Mouse (Mus musculus) CH12.LX (cell line): ENCODE results near the gene Slc4a2. TPM values are rescaled to one million over a fixed set of nuclear protein-coding genes. Genes with fewer than 3 reads are reported as not detected.

ENCODE experiments used
- DNase-seq: peaks from one replicate; pipeline ENCODE4 v3.0.0-alpha.2; 2013; ENCODE audit errors: extremely low read depth
- H3K27ac ChIP-seq: 2 replicates; pipeline ENCODE4 v1.5.1; 2012; ENCODE audit warnings: low read depth, mild to moderate bottlenecking, control low read depth, moderate library complexity; ENCODE audit not compliant: insufficient read depth
- H3K27me3 ChIP-seq: replicated peaks from 2 replicates; pipeline ENCODE3; 2012; ENCODE audit warnings: inconsistent platforms
- H3K36me3 ChIP-seq, 2 experiments: replicated peaks in 1 of 2; 2 replicates each; pipeline versions ENCODE3 to v1.6.1; 2012; ENCODE audit warnings: inconsistent platforms in 1 of 2, low read length in 1 of 2, mild to moderate bottlenecking in 1 of 2, mixed read lengths in 1 of 2, moderate library complexity in 1 of 2; ENCODE audit not compliant: control insufficient read depth in 1 of 2, insufficient read depth in 1 of 2
- H3K4me1 ChIP-seq, 2 experiments: 2 replicates each; pipeline ENCODE4 v1.6.1; 2012; ENCODE audit warnings: inconsistent platforms in 1 of 2, moderate library complexity in 1 of 2; ENCODE audit not compliant: insufficient read depth in 2 of 2, control insufficient read depth in 1 of 2
- H3K4me2 ChIP-seq: 2 replicates; pipeline ENCODE4 v1.6.1; 2012; ENCODE audit warnings: low read depth, mild to moderate bottlenecking, control low read depth; ENCODE audit not compliant: poor library complexity, insufficient read depth, severe bottlenecking
- H3K4me3 ChIP-seq, 3 experiments: fragments of 150-350 bp in 1 of 3; sonication (generic) in 1 of 3; replicated peaks in 1 of 3; 2 replicates each; pipeline versions ENCODE3 to v1.5.1; 2011 to 2012; ENCODE audit warnings: low read depth in 2 of 3, low read length in 2 of 3, mild to moderate bottlenecking in 2 of 3, moderate library complexity in 2 of 3, control low read depth in 1 of 3, improper control_type of control experiment in 1 of 3, inconsistent platforms in 1 of 3, mixed read lengths in 1 of 3; ENCODE audit not compliant: poor library complexity in 1 of 3
- H3K79me2 ChIP-seq: replicated peaks from 2 replicates; pipeline ENCODE4 v1.6.1; 2012; ENCODE audit warnings: mild to moderate bottlenecking, moderate library complexity; ENCODE audit not compliant: control insufficient read depth, poor library complexity, insufficient read depth, severe bottlenecking; ENCODE audit errors: extremely low read depth
- H3K9ac ChIP-seq: 2 replicates; pipeline ENCODE4 v1.6.1; 2012; ENCODE audit warnings: low read depth, mild to moderate bottlenecking, control low read depth, moderate library complexity; ENCODE audit not compliant: insufficient read depth
- H3K9me3 ChIP-seq: replicated peaks from 2 replicates; pipeline ENCODE3; 2012; ENCODE audit warnings: low read length, inconsistent platforms, mixed read lengths
- BHLHE40 ChIP-seq: IDR thresholded peaks from 2 replicates; pipeline ENCODE4 v1.6.1; 2011; ENCODE audit warnings: mild to moderate bottlenecking, low read depth, low read length, improper control_type of control experiment
- CHD1 ChIP-seq: IDR thresholded peaks from 2 replicates; pipeline ENCODE4 v1.6.1; 2012; ENCODE audit warnings: low read depth, low read length, improper control_type of control experiment, inconsistent platforms
- CHD2 ChIP-seq: IDR thresholded peaks from 2 replicates; pipeline ENCODE4 v1.6.1; 2011; ENCODE audit warnings: low read length, improper control_type of control experiment
- CTCF ChIP-seq, 2 experiments: IDR thresholded peaks in 1 of 2; conservative IDR thresholded peaks in 1 of 2; 2 replicates each; pipeline ENCODE4 v1.5.1; 2011 to 2012; ENCODE audit warnings: low read depth in 2 of 2, low read length in 2 of 2, improper control_type of control experiment in 1 of 2, inconsistent platforms in 1 of 2, mild to moderate bottlenecking in 1 of 2, moderate library complexity in 1 of 2
- E2F4 ChIP-seq: IDR thresholded peaks from 2 replicates; pipeline ENCODE4 v1.6.1; 2011; ENCODE audit warnings: low read depth, low read length, improper control_type of control experiment; ENCODE audit not compliant: insufficient replicate concordance
- ELF1 ChIP-seq: IDR thresholded peaks from 2 replicates; pipeline ENCODE4 v1.6.1; 2014; ENCODE audit warnings: low read depth, mild to moderate bottlenecking, inconsistent platforms, low read length, improper control_type of control experiment
- EP300 ChIP-seq: IDR thresholded peaks from 2 replicates; pipeline ENCODE4 v1.6.1; 2011; ENCODE audit warnings: low read length, improper control_type of control experiment
- HCFC1 ChIP-seq: IDR thresholded peaks from 2 replicates; pipeline ENCODE4 v1.6.1; 2012; ENCODE audit warnings: low read depth, mild to moderate bottlenecking, inconsistent platforms, low read length, improper control_type of control experiment
- IRF4 ChIP-seq: IDR thresholded peaks from 2 replicates; pipeline ENCODE4 v1.6.1; 2014; ENCODE audit warnings: low read depth, mild to moderate bottlenecking, inconsistent platforms, low read length, improper control_type of control experiment
- JUN ChIP-seq: IDR thresholded peaks from 2 replicates; pipeline ENCODE4 v1.6.1; 2011; ENCODE audit warnings: low read depth, mild to moderate bottlenecking, low read length, improper control_type of control experiment, moderate library complexity; ENCODE audit not compliant: insufficient read depth
- JUND ChIP-seq: conservative IDR thresholded peaks from 2 replicates; pipeline ENCODE4 v1.6.1; 2011; ENCODE audit warnings: low read depth, low read length, improper control_type of control experiment
- KAT2A ChIP-seq: IDR thresholded peaks from 2 replicates; pipeline ENCODE4 v1.6.1; 2012; ENCODE audit warnings: low read length, improper control_type of control experiment, inconsistent platforms; ENCODE audit not compliant: insufficient replicate concordance
- MAFK ChIP-seq: IDR thresholded peaks from 2 replicates; pipeline ENCODE4 v1.6.1; 2011; ENCODE audit warnings: low read length, improper control_type of control experiment; ENCODE audit not compliant: insufficient replicate concordance
- MAX ChIP-seq: IDR thresholded peaks from 2 replicates; pipeline ENCODE4 v1.6.1; 2011; ENCODE audit warnings: low read length, improper control_type of control experiment
- MAZ ChIP-seq: IDR thresholded peaks from 2 replicates; pipeline ENCODE4 v1.6.1; 2012; ENCODE audit warnings: low read depth, mild to moderate bottlenecking, inconsistent platforms, low read length, improper control_type of control experiment, moderate library complexity
- NELFE ChIP-seq: IDR thresholded peaks from 2 replicates; pipeline ENCODE4 v1.6.1; 2011; ENCODE audit warnings: low read depth, low read length, improper control_type of control experiment
- NRF1 ChIP-seq: IDR thresholded peaks from 2 replicates; pipeline ENCODE4 v1.6.1; 2014; ENCODE audit warnings: low read depth, mild to moderate bottlenecking, inconsistent platforms, low read length, improper control_type of control experiment, moderate library complexity
- POLR2A ChIP-seq: IDR thresholded peaks from 2 replicates; pipeline ENCODE4 v1.6.1; 2011; ENCODE audit warnings: low read depth, mild to moderate bottlenecking, improper control_type of control experiment, low read length
- POLR2AphosphoS2 ChIP-seq: IDR thresholded peaks from 2 replicates; pipeline ENCODE4 v1.6.1; 2011; ENCODE audit warnings: low read depth, low read length, improper control_type of control experiment
- RAD21 ChIP-seq: IDR thresholded peaks from 2 replicates; pipeline ENCODE4 v1.6.1; 2011; ENCODE audit warnings: low read depth, mild to moderate bottlenecking, low read length, improper control_type of control experiment, moderate library complexity
- SIN3A ChIP-seq: IDR thresholded peaks from 2 replicates; pipeline ENCODE4 v1.6.1; 2012; ENCODE audit warnings: low read length, improper control_type of control experiment, inconsistent platforms
- SMC3 ChIP-seq: IDR thresholded peaks from 2 replicates; pipeline ENCODE4 v1.6.1; 2011; ENCODE audit warnings: low read depth, low read length, improper control_type of control experiment
- TBP ChIP-seq: conservative IDR thresholded peaks from 2 replicates; pipeline ENCODE4 v1.6.1; 2011; ENCODE audit warnings: low read depth, low read length, improper control_type of control experiment
- TCF12 ChIP-seq: IDR thresholded peaks from 2 replicates; pipeline ENCODE4 v1.6.1; 2014; ENCODE audit warnings: low read depth, mild to moderate bottlenecking, inconsistent platforms, low read length, improper control_type of control experiment
- UBTF ChIP-seq: IDR thresholded peaks from 2 replicates; pipeline ENCODE4 v1.6.1; 2012; ENCODE audit warnings: low read depth, mild to moderate bottlenecking, inconsistent platforms, low read length, improper control_type of control experiment, moderate library complexity
- USF1 ChIP-seq: IDR thresholded peaks from 2 replicates; pipeline ENCODE4 v1.6.1; 2014; ENCODE audit warnings: low read depth, mild to moderate bottlenecking, inconsistent platforms, low read length, improper control_type of control experiment
- USF2 ChIP-seq: conservative IDR thresholded peaks from 2 replicates; pipeline ENCODE4 v1.6.1; 2011; ENCODE audit warnings: low read depth, low read length, improper control_type of control experiment
- ZC3H11A ChIP-seq: IDR thresholded peaks from 2 replicates; pipeline ENCODE4 v1.6.1; 2012; ENCODE audit warnings: low read depth, mild to moderate bottlenecking, inconsistent platforms, low read length, improper control_type of control experiment
- ZKSCAN1 ChIP-seq: IDR thresholded peaks from 2 replicates; pipeline ENCODE4 v1.6.1; 2012; ENCODE audit warnings: low read depth, inconsistent platforms, low read length, improper control_type of control experiment, borderline replicate concordance
- dilution Hi-C: fragments of 300-500 bp; cut with MboI; formaldehyde crosslinking; loops from 2 replicates; pipeline ENCODE4 v1.14.3; 2020; ENCODE audit warnings: low sequenced_read_pairs; ENCODE audit not compliant: extremely low pct_unique_long_range_greater_than_20kb, extremely low pct_ligation_motif_present
- in situ Hi-C: fragments of 300-500 bp; cut with MboI; formaldehyde crosslinking; loops from 3 replicates; pipeline ENCODE4 v1.14.3; 2019; ENCODE audit warnings: low sequenced_read_pairs, low pct_ligation_motif_present, low pct_unique_long_range_greater_than_20kb, mixed read lengths
- polyA plus RNA-seq: library from polyadenylated mRNA; unstranded; fragments of >175 nt; gene quantifications from 2 replicates; pipeline ENCODE4 v1.2.1, GENCODE M21; 2012; ENCODE audit warnings: low read depth; ENCODE audit not compliant: insufficient read length
- total RNA-seq, 2 experiments: library from RNA; depleted of rRNA; stranded (reverse); fragments of 300-350 nt in 1 of 2; fragments of >200 nt in 1 of 2; gene quantifications; 2 replicates each; pipeline ENCODE4 v1.2.3; 2012 to 2014

The Slc4a2 gene
- total and polyA plus RNA-seq, 3 experiments, result 12.9 to 27.2 (median 18.6) TPM

- TF ChIP-seq SMC3 (no peak), UBTF (no peak; the same call in 1 of the 2 replicates), POLR2A (peak; percentile 96), POLR2AphosphoS2 (0 out of 2 replicates have a peak, but pooled peaks have one; percentile 73), CHD1 (no peak), MAFK (no peak), EP300 (no peak), SIN3A (peak; percentile 49), NELFE (peak; percentile 95), E2F4 (no peak), JUND (no peak), BHLHE40 (no peak), ELF1 (peak; percentile 95), IRF4 (no peak), TCF12 (peak; percentile 98), MAX (0 out of 2 replicates have a peak, but pooled peaks have one; percentile 7), MAZ (peak; percentile 87; the same call in 1 of the 2 replicates), JUN (no peak), ZC3H11A (no peak), HCFC1 (peak; percentile 87), CHD2 (no peak), TBP (peak; percentile 59)
- TF ChIP-seq, all 38 proteins: peak for 15
Measured at GRCm38 (mm10) chr5:24444746-24445427, 21.2 kb downstream of the Slc4a2 start, which contains the start of gene Fastk (continued).

GRCm38 (mm10) chr5:24445428-24446080 is 21.9 kb downstream of the Slc4a2 start:
- DNase-seq, result no peak
- Histone ChIP-seq H3K9me3 (no peaks in the 10 kb centered on the region), H3K4me1 (peaks cover 24 to 40% of the 10 kb centered on the region in 2 experiments), H3K4me3 (peak overlapping the region; percentile 64 to 93 (median 83)), H3K9ac (peak overlapping the region; percentile 64), H3K4me2 (peak overlapping the region; percentile 72), H3K36me3 (peaks cover 22 to 35% of the 10 kb centered on the region in 2 experiments), H3K27me3 (peaks cover 25% of the 10 kb centered on the region), H3K79me2 (peaks cover 9% of the 10 kb centered on the region), H3K27ac (no peak overlapping the region)
- dilution Hi-C loops (no loop called here), in situ Hi-C loops (no loop called here)
- TF ChIP-seq MAZ (no peak), TBP (no peak), ZC3H11A (no peak), CTCF (conservative IDR thresholded peaks at IDR 0.05 in 1 of 2, IDR thresholded peaks at IDR 0.05 in 1 of 2; ENCODE audit: low read depth in 2 of 2, low read length in 2 of 2) (no peak), ELF1 (no peak), CHD2 (no peak), NELFE (no peak), NRF1 (no peak), ZKSCAN1 (no peak), KAT2A (no peak), JUND (no peak), USF2 (no peak), TCF12 (no peak), USF1 (no peak), IRF4 (no peak), MAX (no peak), CHD1 (no peak), RAD21 (no peak)
